Mouse (Mus musculus) cerebral cortex, adult 2 months (tissue): Measurements from ENCODE around the gene Crxos.

Source experiments
- WGBS: fragments of 180-500 bp; shearing (Covaris S2); methylation state at CpG from one replicate; pipeline ENCODE4 v1.1.7; 2018; 5-methylcytosine and 5-hydroxymethylcytosine counted together

Crxos gene

GRCm38 (mm10) chr7:15882317-15882716, at the start of gene Crxos:
Gene Crxos, plus strand, starts transcription at chr7:15882617.
- WGBS, result 82% methylated on average over 2 of the region's 2 CpGs

GRCm38 (mm10) chr7:15839578-15839977, 42.8 kb upstream of the Crxos start, which contains the start of gene Obox6:
Gene Obox6, minus strand, starts transcription at chr7:15839678.
- 94% methylated on average over 3 of the region's 3 CpGs for WGBS

GRCm38 (mm10) chr7:15859657-15860056, 22.8 kb upstream of the Crxos start:
- WGBS, result 43% methylated on average over 2 of the region's 2 CpGs

- WGBS, result 51% methylated on average over 4 of the region's 4 CpGs
These were observed 18.3 kb upstream of the Crxos start for GRCm38 (mm10) chr7:15864104-15864503.

GRCm38 (mm10) chr7:15879756-15880155, 2.7 kb upstream of the Crxos start, which contains the start of gene Crx:
Gene Crx, minus strand, starts transcription at chr7:15879968.
- 34% methylated on average over 4 of the region's 4 CpGs for WGBS

GRCm38 (mm10) chr7:15881388-15881787, 1.0 kb upstream of the Crxos start:
- 24% methylated on average over 7 of the region's 7 CpGs for WGBS

- WGBS, result 49% methylated on average over 3 of the region's 3 CpGs
These were observed 586 bp upstream of the Crxos start for GRCm38 (mm10) chr7:15881831-15882230.

- 87% methylated on average over 2 of the region's 2 CpGs for WGBS
These were observed 1.7 kb downstream of the Crxos start for GRCm38 (mm10) chr7:15884127-15884526.

GRCm38 (mm10) chr7:15894251-15894650, 11.8 kb downstream of the Crxos start:
- 73% methylated on average over 1 of the region's 1 CpGs for WGBS

- 82% methylated on average over 9 of the region's 9 CpGs for WGBS
These were observed 19.1 kb downstream of the Crxos start for GRCm38 (mm10) chr7:15901366-15902048.

- WGBS, result 72% methylated on average over 7 of the region's 7 CpGs
These were observed 23.4 kb downstream of the Crxos start for GRCm38 (mm10) chr7:15905861-15906260.

- WGBS, result 72% methylated on average over 1 of the region's 1 CpGs
These were observed 24.2 kb downstream of the Crxos start for GRCm38 (mm10) chr7:15906602-15907001.

- 85% methylated on average over 8 of the region's 8 CpGs for WGBS
These were observed 25.7 kb downstream of the Crxos start for GRCm38 (mm10) chr7:15907971-15908590.

GRCm38 (mm10) chr7:15910521-15910920, 28.1 kb downstream of the Crxos start:
- WGBS, result 89% methylated on average over 5 of the region's 5 CpGs

GRCm38 (mm10) chr7:15912183-15912582, 29.8 kb downstream of the Crxos start:
- WGBS, result 0% methylated on average over 4 of the region's 4 CpGs

GRCm38 (mm10) chr7:15914252-15914651, 31.8 kb downstream of the Crxos start:
- WGBS, result 27% methylated on average over 2 of the region's 2 CpGs

GRCm38 (mm10) chr7:15914751-15915150, 32.3 kb downstream of the Crxos start:
- 81% methylated on average over 2 of the region's 2 CpGs for WGBS

- 69% methylated on average over 4 of the region's 4 CpGs for WGBS
These were observed 33.3 kb downstream of the Crxos start for GRCm38 (mm10) chr7:15915695-15916094.

- 74% methylated on average over 3 of the region's 3 CpGs for WGBS
These were observed 33.8 kb downstream of the Crxos start for GRCm38 (mm10) chr7:15916134-15916723.

GRCm38 (mm10) chr7:15916996-15917395, 34.6 kb downstream of the Crxos start:
- 75% methylated on average over 4 of the region's 4 CpGs for WGBS

- 76% methylated on average over 9 of the region's 9 CpGs for WGBS
These were observed 37.5 kb downstream of the Crxos start for GRCm38 (mm10) chr7:15919947-15920346.

- 56% methylated on average over 6 of the region's 6 CpGs for WGBS
These were observed 38.3 kb downstream of the Crxos start for GRCm38 (mm10) chr7:15920645-15921190.

- 1% methylated on average over 10 of the region's 10 CpGs for WGBS
These were observed 39.4 kb downstream of the Crxos start for GRCm38 (mm10) chr7:15921796-15922195.
